Mouse (Mus musculus): ENCODE measurements at regions not wholly inside any gene's neighbourhood (a gene's known extent, or its start where the extent isn't known, plus 50 kb on each side); places are given as distances from the start of the nearest gene placed in this dataset.

- Histone ChIP-seq H3K4me1 (replicated peaks; ENCODE audit: control insufficient read depth, insufficient read depth, low read length) (no peaks in the 10 kb centered on the region), H3K9me3 (ENCODE audit: control insufficient read depth, low read length) (no peaks in the 10 kb centered on the region), H3K4me3 (replicated peaks; ENCODE audit: low read length) (no peak overlapping the region), H3K36me3 (ENCODE audit: control insufficient read depth, insufficient read depth) (no peaks in the 10 kb centered on the region), H3K27ac (ENCODE audit: low read length) (no peak overlapping the region), H3K4me2 (ENCODE audit: low read length) (no peak overlapping the region), H3K9ac (replicated peaks; ENCODE audit: low read depth, low read length) (no peak overlapping the region), H3K27me3 (replicated peaks; ENCODE audit: control insufficient read depth, insufficient read depth, low read length) (no peaks in the 10 kb centered on the region)
- no peak for ATAC-seq
- WGBS, result 67% methylated on average over 7 of the region's 7 CpGs
Observed at GRCm38 (mm10) chr4:40357088-40357853, 78.0 kb upstream of the Ndufb6 start.

DNA sequence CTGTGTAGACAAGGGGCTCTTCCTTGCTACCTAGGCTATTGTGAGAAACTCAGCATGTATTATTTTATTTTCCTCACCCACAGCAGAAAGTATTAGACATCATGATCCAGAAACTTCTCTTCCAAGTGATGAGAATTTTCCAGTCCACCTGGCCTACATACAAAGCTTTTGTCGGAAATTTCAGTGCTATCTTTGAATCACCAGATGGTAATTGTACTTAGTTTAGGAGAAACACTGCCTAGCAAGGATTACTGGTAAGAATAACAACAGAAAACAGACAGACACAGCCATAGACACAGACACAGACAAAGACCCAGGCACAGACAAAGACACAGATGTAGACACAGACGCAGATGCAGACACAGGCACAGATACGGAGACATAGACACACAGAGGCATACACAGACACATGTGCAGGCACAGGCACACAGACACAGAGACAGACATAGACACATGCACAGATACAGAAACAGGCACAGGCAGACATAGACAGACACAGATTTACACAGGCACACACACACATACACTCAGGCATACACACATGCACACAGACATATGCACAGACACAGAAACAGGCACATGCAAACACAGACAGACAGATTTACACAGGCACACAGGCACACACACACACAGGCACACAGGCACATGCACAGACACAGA, 76.7 kb upstream of the Ndufb6 start:
- Histone ChIP-seq H3K36me3 (ENCODE audit: control insufficient read depth, insufficient read depth) (no peaks in the 10 kb centered on the region), H3K4me2 (ENCODE audit: low read length) (no peak overlapping the region), H3K9ac (replicated peaks; ENCODE audit: low read depth, low read length) (no peak overlapping the region), H3K4me1 (replicated peaks; ENCODE audit: control insufficient read depth, insufficient read depth, low read length) (no peaks in the 10 kb centered on the region), H3K4me3 (replicated peaks; ENCODE audit: low read length) (no peak overlapping the region), H3K9me3 (ENCODE audit: control insufficient read depth, low read length) (no peaks in the 10 kb centered on the region), H3K27me3 (replicated peaks; ENCODE audit: control insufficient read depth, insufficient read depth, low read length) (no peaks in the 10 kb centered on the region), H3K27ac (ENCODE audit: low read length) (no peak overlapping the region)
- 0 out of 2 replicates have a peak, but pooled peaks have one; percentile 28 for ATAC-seq
- WGBS, result 62% methylated on average over 3 of the region's 3 CpGs

GRCm38 (mm10) chr4:40354456-40354855, 75.2 kb upstream of the Ndufb6 start:
- no peak overlapping the region for H3K4me2 ChIP-seq (ENCODE audit: low read length)
- H3K9ac ChIP-seq (replicated peaks; ENCODE audit: low read depth, low read length), result no peak overlapping the region
- no peak overlapping the region for H3K27ac ChIP-seq (ENCODE audit: low read length)
- H3K36me3 ChIP-seq (ENCODE audit: control insufficient read depth, insufficient read depth), result no peaks in the 10 kb centered on the region
- H3K4me3 ChIP-seq (replicated peaks; ENCODE audit: low read length), result no peak overlapping the region
- no peak for ATAC-seq
- no peaks in the 10 kb centered on the region for H3K27me3 ChIP-seq (replicated peaks; ENCODE audit: control insufficient read depth, insufficient read depth, low read length)
- no peaks in the 10 kb centered on the region for H3K9me3 ChIP-seq (ENCODE audit: control insufficient read depth, low read length)
- 71% methylated on average over 3 of the region's 3 CpGs for WGBS
- H3K4me1 ChIP-seq (replicated peaks; ENCODE audit: control insufficient read depth, insufficient read depth, low read length), result no peaks in the 10 kb centered on the region

DNA sequence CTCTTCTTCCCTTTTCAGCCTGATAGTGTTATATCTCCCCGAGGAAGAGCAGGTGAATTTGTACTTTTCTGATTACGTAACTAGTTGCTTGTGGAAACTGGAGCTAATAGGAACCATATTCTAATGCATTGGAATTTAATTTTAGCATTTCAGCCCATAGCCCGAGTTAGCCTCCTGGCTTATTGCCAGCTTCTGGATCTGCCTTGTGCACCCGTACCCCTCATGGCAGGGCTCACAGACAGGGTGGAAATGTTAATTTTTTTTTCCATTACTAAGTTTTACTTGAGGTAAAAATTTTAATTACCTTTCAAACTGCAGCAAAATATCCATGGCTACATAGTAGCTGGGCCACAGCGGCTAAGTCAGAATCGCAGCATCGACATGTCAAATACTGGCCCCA, 72.4 kb upstream of the Ndufb6 start:
- H3K27me3 ChIP-seq (replicated peaks; ENCODE audit: control insufficient read depth, insufficient read depth, low read length), result no peaks in the 10 kb centered on the region
- WGBS, result 70% methylated on average over 7 of the region's 7 CpGs

GRCm38 (mm10) chr4:40351090-40351489, 71.9 kb upstream of the Ndufb6 start:
- Histone ChIP-seq H3K27me3 (replicated peaks; ENCODE audit: control insufficient read depth, insufficient read depth, low read length) (no peaks in the 10 kb centered on the region), H3K4me1 (replicated peaks; ENCODE audit: control insufficient read depth, insufficient read depth, low read length) (no peaks in the 10 kb centered on the region), H3K4me3 (replicated peaks; ENCODE audit: low read length) (no peak overlapping the region), H3K4me2 (ENCODE audit: low read length) (no peak overlapping the region), H3K36me3 (ENCODE audit: control insufficient read depth, insufficient read depth) (no peaks in the 10 kb centered on the region), H3K9ac (replicated peaks; ENCODE audit: low read depth, low read length) (no peak overlapping the region), H3K9me3 (ENCODE audit: control insufficient read depth, low read length) (no peaks in the 10 kb centered on the region), H3K27ac (ENCODE audit: low read length) (no peak overlapping the region)
- no peak for ATAC-seq
- 74% methylated on average over 4 of the region's 4 CpGs for WGBS

More for the DNA sequence above, 72.4 kb upstream of the Ndufb6 start:
- no peak for ATAC-seq
- H3K4me2 ChIP-seq (ENCODE audit: low read length), result no peak overlapping the region
- H3K36me3 ChIP-seq (ENCODE audit: control insufficient read depth, insufficient read depth), result no peaks in the 10 kb centered on the region
- H3K9me3 ChIP-seq (ENCODE audit: control insufficient read depth, low read length), result no peaks in the 10 kb centered on the region
- no peak overlapping the region for H3K4me3 ChIP-seq (replicated peaks; ENCODE audit: low read length)
- no peaks in the 10 kb centered on the region for H3K4me1 ChIP-seq (replicated peaks; ENCODE audit: control insufficient read depth, insufficient read depth, low read length)
- no peak overlapping the region for H3K9ac ChIP-seq (replicated peaks; ENCODE audit: low read depth, low read length)
- no peak overlapping the region for H3K27ac ChIP-seq (ENCODE audit: low read length)

GRCm38 (mm10) chr4:40345847-40346246, 66.6 kb upstream of the Ndufb6 start:
- no peak overlapping the region for H3K4me3 ChIP-seq (replicated peaks; ENCODE audit: low read length)
- no peak overlapping the region for H3K4me2 ChIP-seq (ENCODE audit: low read length)
- 86% methylated on average over 3 of the region's 3 CpGs for WGBS
- H3K36me3 ChIP-seq (ENCODE audit: control insufficient read depth, insufficient read depth), result no peaks in the 10 kb centered on the region
- H3K9me3 ChIP-seq (ENCODE audit: control insufficient read depth, low read length), result no peaks in the 10 kb centered on the region
- no peak for ATAC-seq
- no peaks in the 10 kb centered on the region for H3K27me3 ChIP-seq (replicated peaks; ENCODE audit: control insufficient read depth, insufficient read depth, low read length)
- H3K4me1 ChIP-seq (replicated peaks; ENCODE audit: control insufficient read depth, insufficient read depth, low read length), result no peaks in the 10 kb centered on the region
- no peak overlapping the region for H3K9ac ChIP-seq (replicated peaks; ENCODE audit: low read depth, low read length)
- H3K27ac ChIP-seq (ENCODE audit: low read length), result no peak overlapping the region

GRCm38 (mm10) chr4:40342181-40342580, 63.0 kb upstream of the Ndufb6 start:
- no peak for ATAC-seq
- H3K9me3 ChIP-seq (ENCODE audit: control insufficient read depth, low read length), result no peaks in the 10 kb centered on the region

DNA sequence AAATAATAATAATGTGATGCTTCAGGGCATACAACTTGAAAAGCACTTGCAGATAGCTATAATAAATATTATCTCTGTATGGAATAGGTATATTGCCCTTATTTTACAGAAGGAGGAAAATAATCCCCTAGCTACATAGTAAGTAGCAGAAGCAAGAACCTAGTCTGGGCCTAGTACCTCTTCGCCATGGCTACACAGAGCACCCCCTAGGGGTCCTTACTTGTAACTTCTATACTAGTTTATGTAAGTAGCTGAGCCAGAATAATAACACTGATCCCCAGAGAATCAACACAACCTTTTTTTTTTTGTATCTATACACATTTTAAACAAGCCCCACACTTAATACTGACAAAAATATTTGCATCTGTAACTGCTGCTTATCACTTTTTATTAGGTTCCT, 55.6 kb upstream of the Ndufb6 start:
- no peak overlapping the region for H3K4me2 ChIP-seq (ENCODE audit: low read length)

More at GRCm38 (mm10) chr4:40342181-40342580, 63.0 kb upstream of the Ndufb6 start:
- H3K4me2 ChIP-seq (ENCODE audit: low read length), result no peak overlapping the region
- H3K36me3 ChIP-seq (ENCODE audit: control insufficient read depth, insufficient read depth), result no peaks in the 10 kb centered on the region
- no peaks in the 10 kb centered on the region for H3K27me3 ChIP-seq (replicated peaks; ENCODE audit: control insufficient read depth, insufficient read depth, low read length)
- no peaks in the 10 kb centered on the region for H3K4me1 ChIP-seq (replicated peaks; ENCODE audit: control insufficient read depth, insufficient read depth, low read length)
- 90% methylated on average over 3 of the region's 3 CpGs for WGBS
- H3K27ac ChIP-seq (ENCODE audit: low read length), result no peak overlapping the region
- H3K4me3 ChIP-seq (replicated peaks; ENCODE audit: low read length), result no peak overlapping the region
- no peak overlapping the region for H3K9ac ChIP-seq (replicated peaks; ENCODE audit: low read depth, low read length)

DNA sequence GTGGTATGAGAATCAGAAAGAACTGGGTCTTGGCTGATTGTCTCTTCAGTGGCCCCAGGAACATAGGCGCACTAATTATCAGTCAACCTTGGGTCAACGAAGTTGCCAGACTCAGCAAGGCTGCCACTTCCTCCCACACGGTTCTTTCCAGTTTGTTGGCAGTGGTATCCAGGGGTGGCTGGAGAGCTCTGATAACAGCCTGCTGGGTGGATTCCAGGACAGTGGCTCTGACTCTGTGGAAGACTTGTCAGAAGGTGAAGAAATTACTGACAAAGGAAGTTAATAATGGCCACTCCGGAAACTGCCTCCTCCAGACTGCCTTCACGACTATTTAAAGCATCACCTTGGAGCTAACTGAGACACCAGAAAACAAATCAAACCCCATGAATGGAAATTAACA, 50.5 kb upstream of the Ndufb6 start:
- WGBS, result 74% methylated on average over 5 of the region's 5 CpGs
- Histone ChIP-seq H3K27me3 (replicated peaks; ENCODE audit: control insufficient read depth, insufficient read depth, low read length) (no peaks in the 10 kb centered on the region), H3K36me3 (ENCODE audit: control insufficient read depth, insufficient read depth) (no peaks in the 10 kb centered on the region), H3K4me3 (replicated peaks; ENCODE audit: low read length) (no peak overlapping the region), H3K4me2 (ENCODE audit: low read length) (no peak overlapping the region), H3K27ac (ENCODE audit: low read length) (no peak overlapping the region), H3K9me3 (ENCODE audit: control insufficient read depth, low read length) (no peaks in the 10 kb centered on the region), H3K4me1 (replicated peaks; ENCODE audit: control insufficient read depth, insufficient read depth, low read length) (no peaks in the 10 kb centered on the region), H3K9ac (replicated peaks; ENCODE audit: low read depth, low read length) (no peak overlapping the region)
- no peak for ATAC-seq

More for the DNA sequence above, 55.6 kb upstream of the Ndufb6 start:
- no peaks in the 10 kb centered on the region for H3K27me3 ChIP-seq (replicated peaks; ENCODE audit: control insufficient read depth, insufficient read depth, low read length)
- 51% methylated on average over 1 of the region's 1 CpGs for WGBS
- H3K36me3 ChIP-seq (ENCODE audit: control insufficient read depth, insufficient read depth), result no peaks in the 10 kb centered on the region
- no peak overlapping the region for H3K27ac ChIP-seq (ENCODE audit: low read length)
- no peak overlapping the region for H3K9ac ChIP-seq (replicated peaks; ENCODE audit: low read depth, low read length)
- H3K4me3 ChIP-seq (replicated peaks; ENCODE audit: low read length), result no peak overlapping the region
- H3K9me3 ChIP-seq (ENCODE audit: control insufficient read depth, low read length), result no peaks in the 10 kb centered on the region
- no peak for ATAC-seq
- H3K4me1 ChIP-seq (replicated peaks; ENCODE audit: control insufficient read depth, insufficient read depth, low read length), result no peaks in the 10 kb centered on the region

Data from forebrain, embryonic 16.5 days (tissue).